Mouse (Mus musculus): ENCODE measurements around the gene 9130409I23Rik. TPM values are rescaled to one million over a fixed set of nuclear protein-coding genes. Genes with fewer than 3 reads are reported as not detected.
A peak's percentile ranks its signal among the peaks of the same experiment; 100 is the strongest.
"Not testable (repeated sequence)": the region's sequence is repeated elsewhere in the genome, so short reads cannot be mapped to it uniquely, and the experiment has no call there.

Gene 9130409I23Rik
- polyA plus RNA-seq, 1 experiment from 2014 or later = not detected

DNA sequence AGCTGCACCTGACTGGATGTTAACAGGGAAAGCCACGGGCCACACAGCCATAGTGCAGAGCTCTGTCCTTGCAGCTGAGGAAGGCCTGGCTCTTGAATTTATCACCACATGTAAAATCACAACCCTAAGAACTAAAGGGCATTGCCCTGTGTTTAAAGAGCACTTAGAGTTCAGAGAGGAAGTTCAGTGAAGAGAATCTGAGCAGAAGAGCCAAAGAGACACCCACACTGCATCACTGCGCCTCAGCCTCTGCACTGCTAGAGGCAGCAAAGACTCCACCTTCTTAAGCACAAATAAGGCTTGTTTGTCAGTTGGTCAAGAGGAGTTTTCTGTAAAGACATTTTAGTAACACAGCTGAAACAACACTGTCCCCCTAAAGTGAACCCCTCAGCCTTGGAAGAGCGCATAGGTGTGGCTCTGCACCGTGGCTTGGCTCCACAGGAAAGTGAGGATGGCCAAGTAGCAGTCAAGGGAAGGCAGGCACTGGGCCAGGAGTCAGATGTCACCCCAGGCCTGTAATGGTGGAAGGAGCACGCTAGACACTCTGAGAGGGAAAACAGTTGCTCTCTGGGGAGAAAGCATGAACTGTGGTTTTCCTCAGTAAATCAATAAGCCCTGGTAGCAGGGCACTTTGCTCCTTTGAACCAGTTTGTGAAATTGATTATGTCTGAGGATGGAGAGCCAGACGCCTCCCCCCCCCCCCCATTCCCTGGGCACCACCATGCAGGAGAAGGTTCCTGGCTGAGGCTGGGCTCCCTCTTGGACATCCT, 36.1 kb upstream of the 9130409I23Rik start:
- 82% methylated on average over 6 of the region's 6 CpGs for WGBS
- Histone ChIP-seq H3K4me3 (no peak overlapping the region), H3K9me3 (no peaks in the 10 kb centered on the region), H3K27ac (no peak overlapping the region), H3K36me3 (replicated peaks) (no peaks in the 10 kb centered on the region), H3K4me1 (peaks cover 21% of the 10 kb centered on the region), H3K27me3 (ENCODE audit: poor library complexity, severe bottlenecking) (peaks cover 47% of the 10 kb centered on the region)
- no peak for DNase-seq (ENCODE audit: extremely low spot score, low spot score)

- no peak for DNase-seq (ENCODE audit: extremely low spot score, low spot score)
- peaks cover 19% of the 10 kb centered on the region for H3K4me1 ChIP-seq
- no peak overlapping the region for H3K27ac ChIP-seq
- H3K36me3 ChIP-seq (replicated peaks) = no peaks in the 10 kb centered on the region
- no peaks in the 10 kb centered on the region for H3K9me3 ChIP-seq
- H3K27me3 ChIP-seq (ENCODE audit: poor library complexity, severe bottlenecking) = peaks cover 47% of the 10 kb centered on the region
- no peak overlapping the region for H3K4me3 ChIP-seq
Measured at GRCm38 (mm10) chr1:181015558-181015957, 35.5 kb upstream of the 9130409I23Rik start.

DNA sequence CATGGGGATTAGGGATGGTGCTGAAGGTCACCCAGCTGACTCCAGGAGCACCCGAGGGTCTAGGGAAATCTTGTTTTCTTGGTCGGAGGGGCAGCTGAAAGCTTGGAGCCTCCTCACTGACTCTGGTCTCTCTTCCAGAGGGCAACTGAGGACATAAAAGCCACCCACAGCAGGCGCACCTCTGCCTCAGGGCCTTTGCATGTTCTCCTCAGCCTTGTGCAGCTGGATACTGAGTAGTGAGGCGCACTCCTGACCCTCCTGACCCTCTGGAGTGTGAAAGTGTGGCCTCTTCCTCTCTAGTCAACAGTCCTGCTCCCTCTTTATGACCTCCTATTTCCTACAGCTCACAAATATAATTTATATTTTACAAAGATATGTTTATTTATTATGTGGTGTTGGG, 35.0 kb upstream of the 9130409I23Rik start:
- WGBS = 81% methylated on average over 4 of the region's 4 CpGs
- Histone ChIP-seq H3K27me3 (ENCODE audit: poor library complexity, severe bottlenecking) (peaks cover 47% of the 10 kb centered on the region), H3K27ac (no peak overlapping the region), H3K4me3 (peak overlapping the region; percentile 64; the same call in 1 of the 2 replicates), H3K36me3 (replicated peaks) (no peaks in the 10 kb centered on the region), H3K9me3 (no peaks in the 10 kb centered on the region), H3K4me1 (peaks cover 18% of the 10 kb centered on the region)
- no peak for DNase-seq (ENCODE audit: extremely low spot score, low spot score)

DNA sequence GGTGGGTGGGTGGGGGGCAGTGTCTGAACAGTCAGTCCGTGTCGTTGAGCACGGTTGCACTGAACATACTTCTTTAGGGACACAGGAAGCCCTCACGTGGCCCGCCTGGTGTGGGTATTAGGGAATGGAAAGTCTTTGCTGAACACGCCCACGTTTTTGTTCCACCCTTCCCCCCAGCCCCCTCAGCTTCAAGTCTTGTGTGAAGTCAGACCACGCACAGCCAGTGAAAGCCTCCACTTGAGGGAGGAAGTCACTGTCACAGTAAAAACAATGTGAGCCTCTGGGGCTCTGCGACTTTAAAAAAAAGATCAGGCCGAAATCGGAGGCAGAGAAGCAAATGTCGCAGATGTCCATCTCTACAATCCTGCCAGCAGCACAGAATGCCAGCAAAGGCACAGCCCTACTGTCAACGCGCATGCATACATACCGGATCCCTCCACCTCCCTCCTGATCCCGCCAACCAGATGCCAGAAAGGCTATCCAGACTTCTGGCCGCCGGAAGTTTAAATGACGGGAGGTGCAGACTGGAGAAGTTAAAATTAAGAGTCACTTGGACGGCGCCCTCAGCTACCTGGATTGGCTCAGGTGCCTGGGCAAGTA, 34.4 kb upstream of the 9130409I23Rik start:
- peak; percentile 42 for DNase-seq (ENCODE audit: extremely low spot score, low spot score)
- 9% methylated on average over 21 of the region's 21 CpGs for WGBS
- Histone ChIP-seq H3K4me1 (peaks cover 18% of the 10 kb centered on the region), H3K36me3 (replicated peaks) (no peaks in the 10 kb centered on the region), H3K4me3 (peak overlapping the region; percentile 64), H3K27ac (peak overlapping the region; percentile 58), H3K27me3 (ENCODE audit: poor library complexity, severe bottlenecking) (peaks cover 47% of the 10 kb centered on the region), H3K9me3 (no peaks in the 10 kb centered on the region)

- 0% methylated on average over 22 of the region's 22 CpGs for WGBS
- H3K27ac ChIP-seq = peak overlapping the region; percentile 58
Measured at GRCm38 (mm10) chr1:181017212-181017711, 33.8 kb upstream of the 9130409I23Rik start.

GRCm38 (mm10) chr1:181017890-181018420, 33.1 kb upstream of the 9130409I23Rik start:
- Histone ChIP-seq H3K27me3 (ENCODE audit: poor library complexity, severe bottlenecking) (peaks cover 47% of the 10 kb centered on the region), H3K4me3 (no peak overlapping the region), H3K36me3 (replicated peaks) (no peaks in the 10 kb centered on the region), H3K9me3 (no peaks in the 10 kb centered on the region), H3K27ac (no peak overlapping the region), H3K4me1 (peaks cover 18% of the 10 kb centered on the region)
- 76% methylated on average over 13 of the region's 13 CpGs for WGBS
- no peak for DNase-seq (ENCODE audit: extremely low spot score, low spot score)

More at GRCm38 (mm10) chr1:181017212-181017711, 33.8 kb upstream of the 9130409I23Rik start:
- H3K9me3 ChIP-seq = no peaks in the 10 kb centered on the region
- DNase-seq (ENCODE audit: extremely low spot score, low spot score) = peak; percentile 73
- peak overlapping the region; percentile 64 for H3K4me3 ChIP-seq
- peaks cover 18% of the 10 kb centered on the region for H3K4me1 ChIP-seq
- peaks cover 47% of the 10 kb centered on the region for H3K27me3 ChIP-seq (ENCODE audit: poor library complexity, severe bottlenecking)
- H3K36me3 ChIP-seq (replicated peaks) = no peaks in the 10 kb centered on the region

DNA sequence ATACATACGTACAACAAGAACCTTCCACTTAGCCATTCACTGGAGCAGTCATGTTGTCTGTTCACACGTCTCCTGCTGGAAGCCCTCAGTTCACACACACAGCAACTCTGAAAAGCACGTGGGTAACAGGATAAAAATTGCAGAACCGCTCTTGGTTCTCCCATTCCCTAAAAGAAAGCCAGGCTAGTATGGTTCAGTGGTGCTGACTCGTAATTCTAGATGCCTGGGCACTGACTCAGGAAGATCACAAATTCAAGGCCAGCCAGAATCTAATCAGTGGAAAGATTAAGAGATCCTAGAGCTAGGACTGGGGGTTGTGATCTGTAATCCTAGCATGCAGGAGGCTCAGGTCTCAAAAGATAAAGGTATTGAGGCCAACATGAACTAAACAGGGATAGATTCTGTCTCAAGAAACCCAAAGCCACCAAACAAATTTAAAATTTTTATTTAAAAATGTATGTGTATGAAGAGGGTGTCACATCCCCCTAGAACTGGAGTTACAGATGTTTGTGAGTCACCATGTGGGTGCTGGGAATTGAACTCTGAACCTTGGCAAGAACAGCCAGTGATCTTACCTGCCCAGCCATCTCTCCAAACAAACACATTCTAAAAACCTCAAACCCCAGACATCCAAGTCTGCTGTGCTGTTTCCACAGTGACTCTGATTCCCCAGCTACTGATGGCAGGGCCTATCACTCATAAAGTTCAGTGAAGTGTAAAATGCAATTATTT, 30.1 kb upstream of the 9130409I23Rik start, which contains the start of gene Ephx1:
Gene Ephx1, minus strand, starts transcription at position 149 of the 732 bp plus-strand sequence.
- Histone ChIP-seq H3K4me3 (no peak within 1 kb of the TSS), H3K27ac (no peak within 1 kb of the TSS), H3K9me3 (no peaks in the 10 kb centered on the region), H3K36me3 (replicated peaks) (no peaks in the 10 kb centered on the region), H3K27me3 (ENCODE audit: poor library complexity, severe bottlenecking) (peaks cover 33% of the 10 kb centered on the region), H3K4me1 (peaks cover 19% of the 10 kb centered on the region)
- DNase-seq (ENCODE audit: extremely low spot score, low spot score) = no peak
- WGBS = 70% methylated on average over 5 of the region's 5 CpGs

DNA sequence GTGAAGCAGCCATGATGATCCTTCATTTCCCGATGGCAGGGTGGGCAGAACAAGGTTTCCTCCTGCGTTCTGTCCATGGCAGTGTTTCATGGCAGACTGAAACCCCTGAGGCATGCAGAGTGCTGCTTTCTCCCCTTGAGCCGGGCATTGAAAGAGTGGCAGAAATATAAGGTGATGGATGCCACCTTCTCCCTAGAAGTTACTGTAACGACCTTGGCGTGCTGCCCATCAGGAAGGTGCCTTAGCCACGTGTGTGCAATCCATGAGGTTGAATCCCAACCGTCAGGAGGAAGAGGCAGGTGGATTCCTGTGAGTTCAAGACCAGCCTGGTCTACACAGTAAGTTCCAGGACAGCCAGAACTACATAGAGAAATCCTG, 29.6 kb upstream of the 9130409I23Rik start:
- DNase-seq (ENCODE audit: extremely low spot score, low spot score) = no peak
- peaks cover 13% of the 10 kb centered on the region for H3K4me1 ChIP-seq
- no peak overlapping the region for H3K27ac ChIP-seq
- 74% methylated on average over 7 of the region's 7 CpGs for WGBS
- no peaks in the 10 kb centered on the region for H3K9me3 ChIP-seq
- H3K4me3 ChIP-seq = no peak overlapping the region
- no peaks in the 10 kb centered on the region for H3K36me3 ChIP-seq (replicated peaks)
- peaks cover 28% of the 10 kb centered on the region for H3K27me3 ChIP-seq (ENCODE audit: poor library complexity, severe bottlenecking)

- peaks cover 5% of the 10 kb centered on the region for H3K4me1 ChIP-seq
- 19% methylated on average over 1 of the region's 1 CpGs for WGBS
- H3K27ac ChIP-seq = no peak overlapping the region
- DNase-seq (ENCODE audit: extremely low spot score, low spot score) = peak; percentile 38
- peaks cover 20% of the 10 kb centered on the region for H3K27me3 ChIP-seq (ENCODE audit: poor library complexity, severe bottlenecking)
- H3K36me3 ChIP-seq (replicated peaks) = no peaks in the 10 kb centered on the region
- H3K9me3 ChIP-seq = no peaks in the 10 kb centered on the region
- no peak overlapping the region for H3K4me3 ChIP-seq
Measured at GRCm38 (mm10) chr1:181022265-181022664, 28.8 kb upstream of the 9130409I23Rik start.

DNA sequence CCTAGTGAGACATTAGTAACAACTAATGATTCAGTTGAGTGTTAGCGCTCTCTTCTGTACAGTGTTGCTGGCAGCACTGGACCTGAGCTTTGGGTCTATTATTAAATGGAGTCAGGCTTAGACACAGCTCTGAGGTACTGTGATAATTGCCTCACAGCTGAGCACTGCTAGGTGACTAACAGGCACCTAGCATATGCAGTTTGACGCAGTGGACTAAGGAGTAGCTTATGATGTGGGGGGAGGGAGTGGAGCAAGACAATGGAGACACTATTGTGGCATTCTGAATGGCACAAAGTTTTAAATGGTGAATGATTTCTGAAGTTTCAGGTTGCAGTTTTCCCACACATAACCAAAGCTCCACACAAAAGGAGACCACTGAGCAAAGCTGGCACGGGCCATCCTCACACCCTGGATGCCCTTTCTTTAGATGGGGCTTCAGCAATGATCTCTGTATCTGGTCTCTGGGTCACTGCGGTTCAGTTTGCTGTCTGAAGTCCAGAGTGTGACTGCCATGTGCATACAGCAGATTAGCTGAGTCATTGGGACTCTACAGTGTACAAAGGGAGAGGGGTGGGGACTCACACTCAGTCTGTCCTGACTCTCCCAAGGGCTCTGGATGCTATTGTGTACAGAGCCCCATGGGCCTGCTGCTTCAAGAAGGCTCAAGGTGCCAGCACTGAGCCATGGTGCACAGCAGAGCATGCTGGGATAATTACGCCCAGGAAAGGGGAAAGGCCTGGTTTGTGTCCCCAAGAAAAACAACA, 15.8 kb upstream of the 9130409I23Rik start:
- H3K27ac ChIP-seq; H3K9me3 ChIP-seq; H3K36me3 ChIP-seq (replicated peaks); H3K4me1 ChIP-seq; H3K27me3 ChIP-seq (ENCODE audit: poor library complexity, severe bottlenecking); H3K4me3 ChIP-seq: not testable (repeated sequence)
- peak; percentile 0 for DNase-seq (ENCODE audit: extremely low spot score, low spot score)
- 80% methylated on average over 5 of the region's 5 CpGs for whole genome bisulfite sequencing

GRCm38 (mm10) chr1:181037623-181038022, 13.4 kb upstream of the 9130409I23Rik start:
- H3K27me3 ChIP-seq (ENCODE audit: poor library complexity, severe bottlenecking) = peaks cover 5% of the 10 kb centered on the region; the same call in 1 of the 2 replicates
- no peak overlapping the region for H3K4me3 ChIP-seq
- peak; percentile 6 for DNase-seq (ENCODE audit: extremely low spot score, low spot score)
- no peak overlapping the region for H3K27ac ChIP-seq
- H3K4me1 ChIP-seq = no peaks in the 10 kb centered on the region
- 79% methylated on average over 4 of the region's 4 CpGs for whole genome bisulfite sequencing
- no peaks in the 10 kb centered on the region for H3K36me3 ChIP-seq (replicated peaks)
- no peaks in the 10 kb centered on the region for H3K9me3 ChIP-seq

DNA sequence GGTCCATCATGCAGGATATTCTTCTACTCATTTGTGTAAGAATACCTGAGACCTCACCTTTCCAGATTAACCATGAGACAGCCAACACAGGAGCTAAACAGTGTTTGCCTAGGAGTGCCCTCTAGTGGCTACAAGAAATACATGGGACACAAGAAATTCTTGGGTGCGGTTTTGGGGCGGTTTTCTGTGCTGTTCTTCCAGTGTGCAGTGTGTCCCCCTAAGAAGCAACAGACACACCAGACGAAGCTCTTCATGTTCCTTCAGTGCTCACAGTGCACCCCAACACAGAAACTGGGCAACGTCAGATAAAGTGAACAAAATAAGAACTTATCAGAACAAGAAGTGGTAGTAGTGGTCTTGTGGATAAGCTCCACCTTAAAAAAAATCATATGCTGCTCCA, 11.4 kb upstream of the 9130409I23Rik start:
- WGBS = 14% methylated on average over 4 of the region's 4 CpGs

More for the DNA sequence above, 11.4 kb upstream of the 9130409I23Rik start:
- Histone ChIP-seq H3K27ac (no peak overlapping the region), H3K4me3 (no peak overlapping the region), H3K36me3 (replicated peaks) (no peaks in the 10 kb centered on the region), H3K4me1 (no peaks in the 10 kb centered on the region), H3K27me3 (ENCODE audit: poor library complexity, severe bottlenecking) (peaks cover 5% of the 10 kb centered on the region; the same call in 1 of the 2 replicates), H3K9me3 (no peaks in the 10 kb centered on the region)
- peak; percentile 26 for DNase-seq (ENCODE audit: extremely low spot score, low spot score)

Data from forebrain, embryonic 10.5 days (tissue).